Mouse (Mus musculus) olfactory bulb, adult 2 months (tissue): ENCODE measurements at regions not wholly inside any gene's neighbourhood (a gene's known extent, or its start where the extent isn't known, plus 50 kb on each side); places are given as distances from the start of the nearest gene placed in this dataset.

Experiments used
- H3K27ac ChIP-seq: fragments of 200-500 bp; 2 replicates; pipeline ENCODE4 v1.5.1; 2012; ENCODE audit warnings: low read depth, low read length; ENCODE audit not compliant: insufficient read depth
- H3K4me1 ChIP-seq: fragments of 200-500 bp; 2 replicates; pipeline ENCODE4 v1.6.1; 2012; ENCODE audit warnings: low read length; ENCODE audit not compliant: control insufficient read depth, insufficient read depth
- H3K4me3 ChIP-seq: fragments of 200-500 bp; 2 replicates; pipeline ENCODE4 v1.5.1; 2012; ENCODE audit warnings: mild to moderate bottlenecking, low read depth, low read length, moderate library complexity; ENCODE audit not compliant: insufficient read depth
- CTCF ChIP-seq: fragments of 200-500 bp; IDR thresholded peaks from 2 replicates; pipeline ENCODE4 v1.5.1; 2012; ENCODE audit warnings: low read depth, mild to moderate bottlenecking, low read length, moderate library complexity; ENCODE audit not compliant: insufficient read depth
- POLR2A ChIP-seq: fragments of 200-500 bp; IDR thresholded peaks from 2 replicates; pipeline ENCODE4 v1.6.1; 2012; ENCODE audit warnings: mild to moderate bottlenecking, low read depth, low read length, moderate library complexity; ENCODE audit not compliant: insufficient read depth
- WGBS: fragments of 180-500 bp; shearing (Covaris S2); methylation state at CpG from one replicate; pipeline ENCODE4 v1.1.7; 2018; 5-methylcytosine and 5-hydroxymethylcytosine counted together

DNA sequence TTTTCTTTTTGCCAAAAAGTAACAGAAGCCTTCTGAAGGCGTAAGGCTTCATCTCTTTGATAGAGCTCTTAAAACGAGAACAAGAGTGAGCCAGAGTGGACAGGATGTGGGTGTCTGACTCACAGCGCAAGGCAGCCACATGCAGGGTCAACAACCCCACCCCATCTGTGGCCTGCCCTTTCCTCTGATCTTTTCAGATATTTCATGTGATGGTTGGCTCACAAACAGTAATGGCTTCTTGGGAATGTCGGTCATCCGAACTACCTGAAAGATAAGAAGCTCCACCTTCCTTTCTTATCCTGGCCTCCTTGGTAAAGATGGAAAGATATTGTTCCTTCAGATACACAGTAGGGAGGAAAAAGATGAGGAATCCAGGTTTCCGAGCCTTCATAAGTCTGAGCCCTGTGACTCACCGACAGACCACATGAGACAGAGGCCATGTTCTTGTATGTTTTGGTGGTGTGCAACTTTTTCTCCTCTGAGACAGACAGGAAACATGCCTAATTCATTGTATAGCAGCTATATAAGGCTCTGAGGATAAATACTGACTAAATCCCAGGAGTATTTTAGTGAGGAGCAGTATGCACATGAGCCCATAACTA is 254.9 kb downstream of the Btg1 start:
- H3K27ac ChIP-seq: no peak overlapping the region
- H3K4me3 ChIP-seq: no peak overlapping the region
- 88% methylated on average over 7 of the region's 7 CpGs for WGBS
- H3K4me1 ChIP-seq: no peaks in the 10 kb centered on the region
- no peak for TF ChIP-seq CTCF
- TF ChIP-seq POLR2A: no peak

DNA sequence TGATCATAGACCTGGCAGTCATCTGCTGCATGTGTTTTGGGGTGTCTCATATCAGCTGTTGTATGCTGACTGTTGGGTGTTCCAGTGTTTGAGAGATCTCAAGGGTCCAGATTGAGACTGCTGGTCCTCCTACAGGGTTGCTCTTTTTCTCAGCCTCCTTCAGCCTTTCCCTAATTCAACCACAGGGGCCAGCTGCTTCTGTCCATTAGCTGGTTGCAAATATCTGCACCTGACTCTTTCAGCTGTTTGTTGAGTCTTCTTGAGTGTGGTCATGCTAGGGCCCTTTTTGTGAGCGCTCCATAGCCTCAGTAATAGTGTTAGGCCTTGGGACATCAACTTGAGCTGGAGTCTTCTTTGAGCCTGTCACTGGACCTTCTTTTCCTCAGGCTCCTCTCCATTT is 257.8 kb downstream of the Btg1 start:
- H3K4me3 ChIP-seq: no peak overlapping the region
- no peak overlapping the region for H3K27ac ChIP-seq
- no peaks in the 10 kb centered on the region for H3K4me1 ChIP-seq
- TF ChIP-seq POLR2A (no peak), CTCF (no peak)
- 98% methylated on average over 1 of the region's 1 CpGs for WGBS

DNA sequence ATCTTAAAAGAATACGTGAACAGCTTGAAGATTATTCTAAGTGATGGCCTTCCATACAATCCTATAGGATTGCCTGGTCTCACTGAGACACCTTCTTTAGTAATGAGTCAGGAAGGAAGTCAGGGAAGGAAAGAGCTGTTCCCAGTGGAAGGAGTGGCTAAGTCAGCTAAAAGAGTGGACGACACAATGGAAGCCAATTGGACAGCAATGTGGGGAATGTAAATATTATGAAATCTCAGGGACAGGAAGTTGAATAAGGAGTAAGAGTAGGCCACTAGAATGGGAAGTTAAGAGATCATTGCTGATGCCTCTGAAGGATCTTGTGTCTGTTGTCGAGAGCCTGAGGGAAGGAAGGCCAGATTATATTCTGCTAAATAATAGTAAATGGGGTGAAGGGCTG is 258.9 kb downstream of the Btg1 start:
- H3K4me1 ChIP-seq: no peaks in the 10 kb centered on the region
- TF ChIP-seq POLR2A (no peak), CTCF (no peak)
- H3K4me3 ChIP-seq: no peak overlapping the region
- 92% methylated on average over 3 of the region's 3 CpGs for WGBS
- no peak overlapping the region for H3K27ac ChIP-seq

- Histone ChIP-seq H3K4me1 (no peaks in the 10 kb centered on the region), H3K4me3 (no peak overlapping the region), H3K27ac (no peak overlapping the region)
- TF ChIP-seq CTCF: no peak
- TF ChIP-seq POLR2A: no peak
- 100% methylated on average over 2 of the region's 2 CpGs for WGBS
Measured at GRCm38 (mm10) chr10:96879425-96879824, 262.6 kb downstream of the Btg1 start.

- TF ChIP-seq CTCF (no peak), POLR2A (no peak)
- Histone ChIP-seq H3K27ac (no peak overlapping the region), H3K4me1 (no peaks in the 10 kb centered on the region), H3K4me3 (no peak overlapping the region)
- WGBS: 55% methylated on average over 5 of the region's 5 CpGs
Measured at GRCm38 (mm10) chr10:96880771-96881170, 264.0 kb downstream of the Btg1 start.

- TF ChIP-seq POLR2A: no peak
- TF ChIP-seq CTCF: no peak
- WGBS: 58% methylated on average over 5 of the region's 5 CpGs
- H3K27ac ChIP-seq: no peak overlapping the region
- H3K4me3 ChIP-seq: no peak overlapping the region
- no peaks in the 10 kb centered on the region for H3K4me1 ChIP-seq
Measured at GRCm38 (mm10) chr10:96881212-96881611, 264.4 kb downstream of the Btg1 start.

DNA sequence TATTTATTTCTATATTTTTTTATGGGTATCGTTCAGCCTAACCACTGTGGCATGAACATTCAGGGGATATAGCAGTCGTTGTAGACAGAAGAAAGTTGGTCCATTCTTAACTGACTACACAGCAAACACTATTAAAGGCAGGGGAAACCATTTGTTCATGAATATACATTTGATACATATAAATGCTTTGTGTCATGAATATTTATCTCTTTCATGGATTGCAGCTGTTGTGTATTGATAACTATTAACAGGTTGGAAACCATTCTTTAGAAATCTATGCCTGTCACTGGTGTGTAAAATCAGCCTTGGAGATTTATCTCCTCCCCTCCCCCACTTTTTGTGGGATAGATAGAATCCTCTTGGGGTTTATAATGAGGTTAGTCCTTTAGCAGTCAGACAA is 264.9 kb downstream of the Btg1 start:
- H3K27ac ChIP-seq: no peak overlapping the region
- TF ChIP-seq CTCF: no peak
- TF ChIP-seq POLR2A: no peak
- WGBS: 58% methylated on average over 2 of the region's 2 CpGs
- H3K4me1 ChIP-seq: no peaks in the 10 kb centered on the region
- no peak overlapping the region for H3K4me3 ChIP-seq

GRCm38 (mm10) chr10:96901150-96901549 is 284.3 kb downstream of the Btg1 start:
- Histone ChIP-seq H3K27ac (no peak overlapping the region), H3K4me3 (no peak overlapping the region), H3K4me1 (no peaks in the 10 kb centered on the region)
- 86% methylated on average over 1 of the region's 1 CpGs for WGBS
- TF ChIP-seq CTCF: no peak
- no peak for TF ChIP-seq POLR2A

DNA sequence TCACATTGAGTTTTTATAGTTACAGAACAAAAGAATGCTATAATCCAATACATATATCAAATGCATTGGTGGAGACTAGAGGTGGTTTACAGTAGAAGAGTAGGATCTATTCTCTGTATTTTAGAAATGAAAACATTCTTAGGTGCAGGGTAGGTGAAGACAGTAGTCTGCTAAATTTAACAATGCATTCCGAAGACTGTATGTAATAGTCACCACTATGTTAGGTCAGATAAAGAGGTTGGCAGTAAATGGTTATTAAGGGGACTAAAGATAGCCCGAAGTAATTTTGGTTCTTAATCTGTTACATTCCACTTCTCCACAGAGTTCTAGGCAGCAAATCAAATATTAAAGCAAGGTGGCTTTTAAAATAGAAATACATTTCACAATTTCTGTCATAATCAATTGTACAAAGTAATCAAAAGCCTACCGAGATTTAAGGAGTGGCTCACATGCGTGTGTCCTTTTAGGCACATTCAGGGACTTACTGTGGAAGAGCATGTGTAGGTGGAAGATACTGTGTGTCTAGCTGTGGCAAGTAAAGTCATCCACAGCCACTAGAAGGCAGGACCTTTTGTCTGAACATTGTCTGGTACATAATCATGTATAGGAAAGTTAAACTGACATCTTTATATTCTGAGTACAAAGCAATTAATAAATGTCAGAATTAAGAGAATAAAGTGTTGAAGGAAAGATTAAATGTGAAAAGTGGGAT is 288.4 kb downstream of the Btg1 start:
- Histone ChIP-seq H3K4me3 (no peak overlapping the region), H3K27ac (no peak overlapping the region), H3K4me1 (no peaks in the 10 kb centered on the region)
- WGBS: 86% methylated on average over 4 of the region's 4 CpGs
- TF ChIP-seq CTCF (no peak), POLR2A (no peak)
